Mouse (Mus musculus): Measurements from ENCODE around the gene Gm21746. TPM values are rescaled to one million over a fixed set of nuclear protein-coding genes. Genes with fewer than 3 reads are reported as not detected.
"Not testable (repeated sequence)": the region's sequence is repeated elsewhere in the genome, so short reads cannot be mapped to it uniquely, and the experiment has no call there.

Gm21746 gene
- not detected in 2 replicates for total RNA-seq (2014; fragmentation: Nextera tagmentation)
- not detected in 2 replicates for total RNA-seq (2017)

DNA sequence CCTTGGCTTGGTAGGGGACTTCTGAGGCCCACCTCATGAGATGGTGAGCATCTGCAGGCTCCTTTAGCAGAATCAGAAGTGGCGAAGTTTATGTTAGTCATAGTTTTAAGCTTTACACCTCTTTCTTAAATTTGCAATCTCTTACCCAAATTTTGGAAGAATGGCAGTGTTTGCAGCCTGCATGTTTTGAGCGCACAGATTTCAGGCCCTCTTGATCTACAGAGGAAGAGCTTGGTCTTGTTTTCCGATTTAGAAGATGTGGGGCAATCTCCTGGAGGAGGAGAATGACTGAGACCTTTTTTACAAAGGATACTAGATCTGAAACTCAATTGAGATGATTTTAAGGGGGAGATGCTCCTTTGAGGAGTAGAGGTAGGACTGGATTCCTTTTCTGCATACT, at the start of gene Gm21746:
Gene Gm21746, minus strand, starts transcription at position 101 of the 400 bp plus-strand sequence.
- ATAC-seq (replicated peaks; ENCODE audit: poor library complexity, severe bottlenecking): not testable (repeated sequence)

DNA sequence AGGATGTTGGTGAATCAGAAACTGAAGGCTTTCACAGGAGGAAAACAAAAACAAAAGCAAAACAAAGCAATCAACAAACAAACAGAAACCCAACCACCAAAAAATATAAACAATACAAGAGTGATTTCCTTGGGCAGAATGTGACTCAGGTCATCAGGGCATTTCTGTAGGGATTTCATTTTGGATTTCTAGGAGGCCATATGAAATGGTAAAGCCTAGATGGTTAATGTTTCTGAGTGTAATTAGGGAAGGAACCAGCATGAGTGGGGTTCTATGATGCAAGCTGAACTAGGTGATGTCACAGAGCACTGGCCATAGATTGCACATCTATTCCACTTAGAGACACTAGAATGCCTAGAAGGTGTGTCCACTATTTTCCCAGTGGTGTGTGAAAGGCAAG, 29.0 kb upstream of the Gm21746 start, which contains the start of gene Gm20873:
Gene Gm20873, plus strand, starts transcription at position 301 of the 400 bp plus-strand sequence.
- not testable (repeated sequence) for ATAC-seq (replicated peaks; ENCODE audit: poor library complexity, severe bottlenecking)

Other genes with a start within 250 kb of the Gm21746 start
- not detected in 2 replicates for gene Gm20873, start 29.1 kb upstream of the Gm21746 start, total RNA-seq (2014; fragmentation: Nextera tagmentation)
- not detected in 2 replicates for gene Gm20873, start 29.1 kb upstream of the Gm21746 start, total RNA-seq (2017)

Data from granulocyte monocyte progenitor cell, adult 5-6 weeks (primary cell).